Mouse (Mus musculus) myocyte (in vitro differentiated cells): ENCODE results near the gene Nudt21. TPM values are rescaled to one million over a fixed set of nuclear protein-coding genes. Genes with fewer than 3 reads are reported as not detected.
A peak's percentile ranks its signal among the peaks of the same experiment; 100 is the strongest.

Experiments
- H3K27me3 ChIP-seq: one replicate; pipeline ENCODE4 v1.6.1; 2011; ENCODE audit not compliant: control insufficient read depth, insufficient read depth, insufficient read length
- H3K36me3 ChIP-seq: one replicate; pipeline ENCODE4 v1.6.1; 2011; ENCODE audit not compliant: control insufficient read depth, insufficient read depth
- H3K4me2 ChIP-seq: one replicate; pipeline ENCODE4 v1.6.1; 2011; ENCODE audit warnings: low read depth, control low read depth
- H3K4me3 ChIP-seq: one replicate; pipeline ENCODE4 v1.5.1; 2011; ENCODE audit warnings: mild to moderate bottlenecking, control low read depth, moderate library complexity
- H3K79me2 ChIP-seq: one replicate; pipeline ENCODE4 v1.6.1; 2011; ENCODE audit not compliant: control insufficient read depth, insufficient read depth
- H3ac ChIP-seq: one replicate; pipeline ENCODE4 v1.6.1; 2011; ENCODE audit not compliant: control insufficient read depth, insufficient read length
- CEBPB ChIP-seq: IDR thresholded peaks from 2 replicates; pipeline ENCODE4 v1.6.1; 2011; ENCODE audit warnings: mild to moderate bottlenecking, moderate library complexity; ENCODE audit not compliant: poor library complexity, insufficient read depth, severe bottlenecking
- E2F4 ChIP-seq: IDR thresholded peaks from one replicate; pipeline ENCODE4 v1.6.1; 2011; ENCODE audit warnings: mild to moderate bottlenecking, control low read depth, moderate library complexity; ENCODE audit not compliant: insufficient read depth
- MAX ChIP-seq: IDR thresholded peaks from one replicate; pipeline ENCODE4 v1.6.1; 2011; ENCODE audit warnings: low read depth, mild to moderate bottlenecking, control low read depth
- MYOD1 ChIP-seq, 3 experiments: IDR thresholded peaks; one replicate each; pipeline ENCODE4 v1.6.1; 2011; ENCODE audit warnings: control low read depth in 2 of 3, low read depth in 2 of 3, mild to moderate bottlenecking in 2 of 3, moderate library complexity in 1 of 3; ENCODE audit not compliant: insufficient read length in 2 of 3, control insufficient read depth in 1 of 3
- MYOG ChIP-seq, 3 experiments: IDR thresholded peaks; one replicate each; pipeline ENCODE4 v1.6.1; 2011; ENCODE audit warnings: control low read depth in 2 of 3, low read depth in 2 of 3, mild to moderate bottlenecking in 2 of 3; ENCODE audit not compliant: insufficient read length in 2 of 3, control insufficient read depth in 1 of 3, insufficient read depth in 1 of 3
- POLR2A ChIP-seq: IDR thresholded peaks from one replicate; pipeline ENCODE4 v1.6.1; 2011; ENCODE audit warnings: low read depth, mild to moderate bottlenecking, control low read depth, moderate library complexity; ENCODE audit not compliant: insufficient read length
- POLR2AphosphoS2 ChIP-seq: IDR thresholded peaks from one replicate; pipeline ENCODE4 v1.6.1; 2011; ENCODE audit warnings: low read depth, control low read depth; ENCODE audit not compliant: insufficient read length
- REST ChIP-seq: IDR thresholded peaks from one replicate; pipeline ENCODE4 v1.6.1; 2011; ENCODE audit warnings: mild to moderate bottlenecking, control low read depth, moderate library complexity; ENCODE audit not compliant: insufficient read depth, insufficient read length
- SRF ChIP-seq: IDR thresholded peaks from one replicate; pipeline ENCODE4 v1.6.1; 2011; ENCODE audit warnings: low read depth; ENCODE audit not compliant: control insufficient read depth, insufficient read length
- TCF12 ChIP-seq: IDR thresholded peaks from one replicate; pipeline ENCODE4 v1.6.1; 2011; ENCODE audit warnings: mild to moderate bottlenecking, control low read depth; ENCODE audit not compliant: poor library complexity, insufficient read depth, severe bottlenecking
- TCF3 ChIP-seq: IDR thresholded peaks from one replicate; pipeline ENCODE4 v1.6.1; 2011; ENCODE audit warnings: low read depth, control low read depth; ENCODE audit not compliant: insufficient read length
- USF1 ChIP-seq: IDR thresholded peaks from one replicate; pipeline ENCODE4 v1.6.1; 2011; ENCODE audit warnings: low read depth, mild to moderate bottlenecking, control low read depth, moderate library complexity
- polyA plus RNA-seq: library from polyadenylated mRNA; unstranded; fragments of >200 nt; fragmentation: generic; extraction: Trizol; gene quantifications from one replicate; pipeline ENCODE4 v1.2.1, GENCODE M21; 2012; ENCODE audit warnings: missing spikeins

Gene Nudt21
- polyA plus RNA-seq, 1 experiment: 88.6 TPM

- H3K4me2 ChIP-seq: peak overlapping the region; percentile 93
- no peaks in the 10 kb centered on the region for H3K27me3 ChIP-seq
- H3K79me2 ChIP-seq: peaks cover 77% of the 10 kb centered on the region
- no peak for TF ChIP-seq MYOD1 (IDR thresholded peaks at IDR 0.05; ENCODE audit: control insufficient read depth in 1 of 3, insufficient read length in 2 of 3, low read depth in 2 of 3)
- TF ChIP-seq POLR2AphosphoS2: no peak
- H3K36me3 ChIP-seq: peaks cover 25% of the 10 kb centered on the region
- H3ac ChIP-seq: no peak overlapping the region
- H3K4me3 ChIP-seq: peak overlapping the region; percentile 74
Observed at GRCm38 (mm10) chr8:94035200-94035599, 1.6 kb downstream of the Nudt21 start.

GRCm38 (mm10) chr8:94033601-94034000, 3.2 kb downstream of the Nudt21 start:
- Histone ChIP-seq H3K79me2 (peaks cover 74% of the 10 kb centered on the region), H3K27me3 (no peaks in the 10 kb centered on the region), H3K36me3 (peaks cover 31% of the 10 kb centered on the region), H3ac (no peak overlapping the region), H3K4me2 (no peak overlapping the region), H3K4me3 (no peak overlapping the region)
- TF ChIP-seq MYOG (IDR thresholded peaks at IDR 0.05; ENCODE audit: control insufficient read depth in 1 of 3, insufficient read depth in 1 of 3, insufficient read length in 2 of 3, low read depth in 2 of 3) (no peak), CEBPB (no peak), TCF3 (no peak), USF1 (no peak), SRF (no peak)

- peaks cover 41% of the 10 kb centered on the region for H3K79me2 ChIP-seq
- peaks cover 63% of the 10 kb centered on the region for H3K36me3 ChIP-seq
- H3K4me2 ChIP-seq: no peak overlapping the region
- no peak overlapping the region for H3ac ChIP-seq
- H3K4me3 ChIP-seq: no peak overlapping the region
- no peak for TF ChIP-seq TCF3
- no peak for TF ChIP-seq TCF12
- no peak for TF ChIP-seq POLR2A
- TF ChIP-seq POLR2AphosphoS2: no peak
- no peak for TF ChIP-seq MAX
- no peak for TF ChIP-seq SRF
- TF ChIP-seq USF1: no peak
- TF ChIP-seq CEBPB: no peak
- no peak for TF ChIP-seq MYOG (IDR thresholded peaks at IDR 0.05; ENCODE audit: control insufficient read depth in 1 of 3, insufficient read depth in 1 of 3, insufficient read length in 2 of 3, low read depth in 2 of 3)
- no peak for TF ChIP-seq REST
- no peak for TF ChIP-seq MYOD1 (IDR thresholded peaks at IDR 0.05; ENCODE audit: control insufficient read depth in 1 of 3, insufficient read length in 2 of 3, low read depth in 2 of 3)
- no peak for TF ChIP-seq E2F4
- H3K27me3 ChIP-seq: no peaks in the 10 kb centered on the region
Observed at GRCm38 (mm10) chr8:94029701-94030100, 7.1 kb downstream of the Nudt21 start.

GRCm38 (mm10) chr8:94023916-94024315, 12.9 kb downstream of the Nudt21 start:
- no peaks in the 10 kb centered on the region for H3K27me3 ChIP-seq
- H3K36me3 ChIP-seq: peaks cover 63% of the 10 kb centered on the region
- no peak overlapping the region for H3ac ChIP-seq
- TF ChIP-seq E2F4 (no peak), SRF (no peak)
- H3K4me2 ChIP-seq: no peak overlapping the region
- no peak overlapping the region for H3K4me3 ChIP-seq
- no peaks in the 10 kb centered on the region for H3K79me2 ChIP-seq

- Histone ChIP-seq H3K4me2 (peak overlapping the region; percentile 92), H3K27me3 (no peaks in the 10 kb centered on the region), H3K4me3 (peak overlapping the region; percentile 71), H3K79me2 (peaks cover 37% of the 10 kb centered on the region), H3K36me3 (no peaks in the 10 kb centered on the region), H3ac (peak overlapping the region; percentile 97)
- TF ChIP-seq USF1 (no peak), POLR2A (no peak), SRF (no peak), POLR2AphosphoS2 (no peak)
Observed at GRCm38 (mm10) chr8:94013026-94013612, 23.7 kb downstream of the Nudt21 start.
